Mouse (Mus musculus) frontal cortex, postnatal 36 days (tissue): ENCODE results near the gene Cybc1.

ENCODE experiments used
- DNase-seq, 2 experiments: peaks; one replicate each; pipeline ENCODE4 v3.0.0; 2022; ENCODE audit warnings: low spot score in 2 of 2

Gene Cybc1

GRCm38 (mm10) chr11:121229018-121229439 is at the start of gene Cybc1:
Cybc1 (minus strand) TSS chr11:121229322.
- DNase-seq, result peak; percentile 71 to 76

DNA sequence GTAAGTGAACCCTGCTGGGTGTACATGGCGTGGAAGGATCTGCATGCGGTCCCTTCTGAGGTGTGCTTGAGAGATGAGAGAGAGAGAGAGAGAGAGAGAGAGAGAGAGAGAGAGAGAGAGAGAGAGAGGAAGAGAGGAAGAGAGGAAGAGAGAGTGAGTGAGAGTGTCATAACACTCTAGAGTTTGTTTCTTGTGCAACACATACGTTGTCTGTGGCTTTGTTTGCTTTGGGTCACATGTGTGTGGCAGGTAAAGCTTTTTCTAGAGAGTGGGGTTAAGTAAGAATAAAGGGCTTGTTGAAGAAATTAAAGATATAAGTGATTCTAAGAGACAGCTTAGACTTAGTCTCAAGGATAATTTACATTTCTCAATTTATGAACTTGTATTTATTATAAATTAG is 48.9 kb upstream of the Cybc1 start:
- no peak for DNase-seq

GRCm38 (mm10) chr11:121277516-121277915 is 48.4 kb upstream of the Cybc1 start:
- DNase-seq, result no peak

- DNase-seq, result no peak
Observed at GRCm38 (mm10) chr11:121261074-121261473, 32.0 kb upstream of the Cybc1 start.

DNA sequence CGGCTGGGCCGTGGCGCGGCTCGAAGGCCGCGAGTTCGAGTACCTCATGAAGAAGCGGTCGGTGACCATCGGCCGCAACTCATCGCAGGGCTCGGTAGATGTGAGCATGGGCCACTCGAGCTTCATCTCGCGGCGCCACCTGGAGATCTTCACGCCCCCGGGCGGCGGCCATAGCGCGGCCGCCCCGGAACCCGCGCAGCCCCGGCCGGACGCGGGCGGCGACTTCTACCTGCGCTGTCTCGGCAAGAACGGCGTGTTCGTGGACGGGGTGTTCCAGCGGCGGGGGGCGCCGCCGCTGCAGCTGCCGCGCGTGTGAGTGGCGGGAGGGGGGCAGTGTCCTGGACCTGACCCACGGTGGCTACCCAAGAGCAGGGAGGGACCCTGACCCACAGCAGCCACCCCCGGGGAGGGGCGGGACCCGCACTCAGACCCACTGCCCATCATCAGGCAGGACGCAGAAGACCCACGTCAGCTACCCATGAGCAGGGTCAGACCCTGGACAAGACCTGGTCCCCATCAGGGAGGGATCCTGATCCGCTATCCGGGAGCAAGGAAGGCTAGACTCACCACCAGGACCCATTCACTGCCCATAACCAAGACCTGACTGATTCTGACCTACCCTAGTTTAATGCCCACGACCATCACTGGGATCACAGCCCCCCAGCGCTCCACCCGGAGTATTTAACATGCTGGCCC is 31.2 kb upstream of the Cybc1 start:
- peak in 1 of 2 experiments; percentile 13 for DNase-seq

- peak; percentile 84 to 86 for DNase-seq
Observed at GRCm38 (mm10) chr11:121259160-121260100, 30.3 kb upstream of the Cybc1 start, which contains the start of gene Foxk2. Foxk2 (plus strand) TSS chr11:121259990.

DNA sequence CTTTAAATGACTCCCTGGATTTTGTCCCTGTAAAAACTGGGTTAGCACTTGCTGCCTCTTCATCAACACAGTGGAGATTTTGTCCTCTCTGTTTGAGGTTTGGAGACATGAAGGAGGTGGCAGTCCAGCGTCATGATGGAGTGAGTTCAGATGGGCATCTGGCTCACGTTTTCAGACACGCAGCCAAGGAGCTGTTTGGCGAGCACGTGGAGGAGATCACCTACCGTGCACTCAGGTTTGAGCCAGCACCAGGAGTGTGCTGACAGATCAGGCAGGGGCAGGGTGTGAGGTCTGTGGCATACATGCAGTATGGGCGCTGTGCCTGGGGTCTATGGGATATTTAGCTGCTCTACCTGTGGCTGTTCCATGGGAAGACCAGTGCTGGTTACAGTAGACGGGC is 21.1 kb upstream of the Cybc1 start:
- DNase-seq, result no peak

DNA sequence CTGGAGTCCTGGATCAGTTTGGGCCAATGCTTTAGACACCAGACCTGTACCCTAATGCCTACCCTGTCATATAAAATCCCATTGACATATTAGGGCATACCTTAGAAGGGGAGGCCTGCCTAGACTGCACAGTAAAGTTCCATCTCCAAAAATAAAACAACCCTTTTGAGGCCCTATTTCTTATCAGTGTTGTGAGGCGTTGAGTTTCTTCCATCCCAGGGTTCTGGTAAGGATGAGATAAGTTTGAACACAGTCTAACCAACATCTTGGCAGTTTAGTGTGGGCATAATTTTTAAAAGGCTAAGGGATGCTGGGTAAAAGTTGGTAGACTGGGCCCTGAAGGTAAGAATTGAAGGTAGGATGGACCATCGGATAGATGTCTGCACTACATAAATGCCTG is 10.5 kb upstream of the Cybc1 start:
- no peak for DNase-seq

DNA sequence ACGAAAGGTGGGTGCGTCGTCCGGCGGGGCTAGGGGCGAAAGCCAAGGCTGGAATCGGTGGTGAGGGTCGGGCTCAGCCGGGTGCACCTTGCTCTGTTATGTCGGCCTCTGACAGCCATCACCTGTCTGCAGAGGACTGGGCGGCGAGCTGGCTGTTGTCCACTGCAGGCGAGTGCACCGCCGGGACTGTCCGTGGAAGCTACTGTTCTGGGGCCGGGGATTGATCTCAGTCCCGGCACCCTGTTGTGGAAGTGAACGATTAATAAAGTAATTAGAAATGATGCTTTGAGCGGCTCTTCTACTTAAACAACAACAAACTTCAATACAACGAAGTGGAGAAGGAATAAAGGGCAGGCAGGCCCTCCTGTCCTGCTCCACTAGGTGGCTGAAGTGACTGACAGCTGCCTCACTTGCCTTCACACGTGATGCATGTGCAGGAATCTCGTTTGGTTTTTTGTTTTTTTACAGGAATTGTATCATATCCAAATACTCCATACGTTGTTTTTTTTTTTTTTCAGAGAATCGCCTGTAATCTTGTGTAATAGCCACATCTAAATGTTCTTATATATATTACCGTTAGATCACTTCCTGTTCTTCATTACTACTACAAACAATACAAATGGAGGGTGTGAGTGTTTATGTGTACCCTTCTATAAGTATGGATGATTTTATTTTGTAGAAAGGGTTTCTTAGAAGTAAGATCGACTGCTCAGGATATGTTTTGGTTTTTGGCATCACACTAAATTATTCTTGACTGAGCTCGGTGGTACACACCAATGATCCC is 8.4 kb upstream of the Cybc1 start:
- DNase-seq, result no peak

- peak; percentile 99 for DNase-seq
Observed at GRCm38 (mm10) chr11:121236564-121237344, 7.6 kb upstream of the Cybc1 start, which contains the start of gene Narf. Narf (plus strand) TSS chr11:121237253.

DNA sequence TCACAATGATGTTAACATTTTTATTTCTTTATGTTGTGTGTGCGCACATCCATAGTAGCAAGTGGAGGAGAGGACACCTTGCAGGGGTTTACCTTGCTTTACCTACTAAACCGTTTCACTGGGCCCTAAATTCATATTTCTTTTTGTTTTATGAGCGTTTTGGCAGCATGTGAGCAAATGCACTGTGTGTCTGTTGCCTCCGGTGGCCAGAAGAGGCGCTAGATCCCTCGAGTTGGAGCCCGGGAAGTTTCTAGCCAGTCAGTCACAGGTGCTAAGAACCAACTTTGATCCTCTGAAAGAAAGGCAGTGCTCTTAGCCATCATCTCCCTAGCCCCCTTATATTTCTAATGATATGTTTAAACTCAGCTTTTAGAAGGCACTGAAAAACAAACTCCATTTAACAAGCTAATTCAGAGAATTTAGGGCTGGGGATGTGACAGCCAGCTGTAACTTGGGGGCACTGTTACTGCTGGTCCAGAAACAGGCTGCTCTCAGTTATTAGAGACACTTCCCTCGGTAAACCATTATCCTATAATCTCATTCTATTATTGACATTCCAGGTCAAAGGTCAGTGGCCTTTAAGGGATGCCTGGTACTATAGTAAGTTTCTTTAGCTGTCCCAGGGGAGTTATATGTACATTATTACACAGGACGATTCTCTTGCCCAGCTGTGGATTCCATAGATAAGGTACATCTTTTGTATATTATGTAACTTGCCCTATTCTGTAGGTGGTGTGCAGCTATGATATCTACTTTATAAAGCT is 6.5 kb upstream of the Cybc1 start:
- no peak for DNase-seq

GRCm38 (mm10) chr11:121232706-121233105 is 3.6 kb upstream of the Cybc1 start:
- DNase-seq, result no peak

DNA sequence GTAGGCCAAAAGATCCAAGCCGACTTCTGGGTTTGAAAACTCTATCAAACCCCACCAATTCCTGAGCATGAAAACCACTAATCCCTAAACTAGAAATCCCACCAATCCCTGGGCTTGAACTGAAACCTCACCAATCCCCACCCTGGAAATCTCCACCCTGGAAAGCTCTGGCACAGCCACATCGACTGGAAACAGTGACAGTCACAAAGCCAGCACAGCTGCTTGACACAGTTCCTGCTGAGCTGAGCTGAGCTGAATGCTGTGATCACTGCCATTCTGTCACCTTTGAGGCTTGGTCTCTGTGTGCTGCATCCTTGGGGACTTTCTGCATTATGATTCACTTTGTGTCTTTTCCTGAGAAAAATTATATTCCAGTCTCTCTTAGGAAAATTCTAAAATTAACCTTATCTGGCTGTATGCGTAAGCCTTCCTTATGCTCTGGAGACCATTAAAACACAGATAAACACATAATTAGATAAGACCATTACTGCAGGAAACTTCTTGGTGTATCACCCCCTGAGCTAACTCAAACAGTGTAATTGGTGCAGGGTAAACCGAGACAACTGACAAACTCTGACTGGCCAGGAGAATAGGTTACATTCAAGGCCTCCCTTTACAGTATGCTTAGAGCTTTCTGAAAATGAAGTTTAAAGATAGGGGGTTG is 2.6 kb upstream of the Cybc1 start:
- DNase-seq, result no peak

GRCm38 (mm10) chr11:121231191-121231590 is 2.1 kb upstream of the Cybc1 start:
- DNase-seq, result no peak

DNA sequence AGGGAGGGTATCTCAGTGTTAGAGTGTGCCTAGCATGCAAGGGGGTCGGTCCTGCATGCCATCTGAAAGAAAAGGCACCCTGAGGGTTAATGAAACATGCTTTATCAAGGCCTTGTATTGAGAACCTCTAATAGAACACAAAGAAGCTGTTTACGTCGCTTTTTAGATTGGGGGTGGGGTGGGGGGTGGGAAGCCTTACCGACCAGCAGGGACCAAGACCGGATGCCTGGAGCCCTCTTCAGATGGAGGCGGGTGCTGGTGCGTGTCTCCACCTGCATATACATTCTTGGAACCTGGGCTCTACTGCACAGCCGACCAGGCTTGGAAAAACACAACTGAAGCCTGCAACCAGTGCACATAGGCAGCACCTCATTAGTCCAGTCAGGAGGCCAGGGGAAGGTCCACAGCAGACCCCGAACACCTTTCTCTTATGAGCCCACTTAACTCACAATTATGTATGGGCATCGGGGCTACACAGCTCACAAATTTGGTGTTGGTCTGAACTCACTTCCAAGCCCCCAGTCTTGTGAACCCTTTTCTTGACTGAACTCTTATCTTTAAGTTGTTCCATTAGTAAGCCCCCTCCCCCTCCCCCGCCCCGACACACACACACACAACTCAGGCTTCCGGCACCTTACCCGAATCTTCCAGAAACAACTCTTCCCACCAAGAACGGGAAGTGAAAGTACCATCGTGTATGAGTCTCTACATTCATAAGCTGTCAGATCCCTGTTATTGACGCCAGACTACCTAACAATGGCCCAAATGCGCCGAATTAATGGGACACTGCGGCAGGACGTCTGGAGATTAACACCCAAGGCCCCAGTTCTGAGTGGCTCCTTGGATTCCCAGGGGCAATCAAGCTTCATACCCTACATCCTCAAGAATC is 749 bp downstream of the Cybc1 start:
- DNase-seq, result no peak

GRCm38 (mm10) chr11:121221321-121222010 is 7.7 kb downstream of the Cybc1 start:
- no peak for DNase-seq

DNA sequence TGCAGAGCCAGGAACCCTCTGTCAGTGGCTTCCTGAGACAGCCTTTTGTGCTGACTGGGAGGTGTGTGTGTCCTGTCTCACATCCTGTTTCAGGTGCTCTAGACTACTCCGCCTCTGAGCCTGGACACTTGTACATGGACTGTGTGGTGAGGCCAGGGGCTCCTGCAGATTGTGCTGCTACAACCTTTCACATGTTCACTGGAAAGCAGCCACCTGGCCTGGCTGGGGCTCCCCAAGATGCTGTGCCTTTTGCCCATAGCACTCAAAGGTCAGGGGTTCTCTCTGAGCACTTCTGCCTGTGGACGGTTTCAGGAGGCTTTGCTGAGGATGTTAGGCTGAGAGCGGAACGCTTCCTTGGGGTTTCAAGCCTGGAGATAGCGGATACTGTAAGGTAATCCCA is 8.4 kb downstream of the Cybc1 start:
- DNase-seq, result no peak

DNA sequence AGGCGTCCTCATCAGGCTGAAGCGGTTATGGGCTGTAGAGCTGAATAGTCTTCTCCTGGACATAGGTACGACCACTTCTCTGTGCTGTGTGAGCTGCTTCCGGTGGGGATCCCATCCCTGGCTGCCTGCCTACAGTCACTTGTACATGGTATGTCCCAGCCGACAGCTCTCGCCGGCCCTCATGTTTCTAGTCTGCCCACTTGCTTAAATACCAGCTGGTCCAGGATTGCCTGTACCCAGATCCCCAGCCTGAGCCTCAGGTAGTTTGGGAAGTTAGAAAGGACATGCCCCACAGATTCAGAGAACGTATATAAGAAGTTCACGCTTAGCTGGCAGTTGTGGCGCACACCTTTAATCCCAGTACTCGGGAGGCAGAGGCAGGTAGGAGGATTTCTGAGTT is 9.3 kb downstream of the Cybc1 start:
- no peak for DNase-seq
